ENCODE assay signal across 22 mouse cellular contexts in genomic region chr3:134223956-134224355, GRCm38 (mm10). TPM values are rescaled to one million over a fixed set of nuclear protein-coding genes. Genes with fewer than 3 reads are reported as not detected.
DNase-seq lines count a peak whose midpoint lies in the region; ATAC-seq and TF ChIP-seq lines count a peak whose summit lies in the region.
"Had no signal": no experiment of that assay in that cellular context is flagged by ENCODE, and none has a peak within 500 bp of the region (broad histone marks: within the 10 kb centered on the region; RNA-seq: fewer than 3 reads in every experiment).

No protein-coding gene starts in this region.

- no peak for TF ChIP-seq CTCF in brain, embryonic 14.5 days (IDR thresholded peaks at IDR 0.05; ENCODE audit: borderline replicate concordance, extremely low read depth, insufficient read depth, insufficient read length)

- no peak overlapping the region for H3K4me3 ChIP-seq in forebrain, embryonic 13.5 days
- no peak overlapping the region for H3K4me3 ChIP-seq in forebrain, embryonic 11.5 days (ENCODE audit: low read depth, low read length)
- H3K4me3 ChIP-seq in forebrain, embryonic 15.5 days, result no peak overlapping the region
- H3K4me3 ChIP-seq in forebrain, embryonic 10.5 days, result no peak overlapping the region
- H3K4me3 ChIP-seq in forebrain, embryonic 16.5 days (replicated peaks; ENCODE audit: low read length), result no peak overlapping the region
- H3K4me3 ChIP-seq: embryonic facial prominence, embryonic 12.5 days; embryonic facial prominence, embryonic 15.5 days; erythroblast, embryonic 14.5 days; gastrocnemius, adult 2 months had no signal

- no peaks in the 10 kb centered on the region for H3K27me3 ChIP-seq in forebrain, embryonic 13.5 days
- no peaks in the 10 kb centered on the region for H3K27me3 ChIP-seq in forebrain, embryonic 11.5 days (ENCODE audit: control insufficient read depth, insufficient read depth, low read length)
- no peaks in the 10 kb centered on the region for H3K27me3 ChIP-seq in forebrain, embryonic 15.5 days
- no peaks in the 10 kb centered on the region for H3K27me3 ChIP-seq in forebrain, embryonic 10.5 days (ENCODE audit: poor library complexity, severe bottlenecking)
- H3K27me3 ChIP-seq in forebrain, embryonic 16.5 days (replicated peaks; ENCODE audit: control insufficient read depth, insufficient read depth, low read length), result no peaks in the 10 kb centered on the region
- H3K27me3 ChIP-seq: embryonic facial prominence, embryonic 12.5 days; embryonic facial prominence, embryonic 15.5 days had no signal

- H3K4me1 ChIP-seq in forebrain, embryonic 13.5 days, result no peaks in the 10 kb centered on the region
- no peaks in the 10 kb centered on the region for H3K4me1 ChIP-seq in forebrain, embryonic 11.5 days (replicated peaks; ENCODE audit: control insufficient read depth, insufficient read depth, low read length)
- H3K4me1 ChIP-seq in forebrain, embryonic 15.5 days, result no peaks in the 10 kb centered on the region
- no peaks in the 10 kb centered on the region for H3K4me1 ChIP-seq in forebrain, embryonic 10.5 days
- no peaks in the 10 kb centered on the region for H3K4me1 ChIP-seq in forebrain, embryonic 16.5 days (replicated peaks; ENCODE audit: control insufficient read depth, insufficient read depth, low read length)
- H3K4me1 ChIP-seq: embryonic facial prominence, embryonic 12.5 days; embryonic facial prominence, embryonic 15.5 days had no signal

- H3K27ac ChIP-seq in forebrain, embryonic 13.5 days, result no peak overlapping the region
- no peak overlapping the region for H3K27ac ChIP-seq in forebrain, embryonic 11.5 days (ENCODE audit: low read depth, low read length)
- H3K27ac ChIP-seq in forebrain, embryonic 15.5 days (replicated peaks), result no peak overlapping the region
- no peak overlapping the region for H3K27ac ChIP-seq in forebrain, embryonic 10.5 days
- no peak overlapping the region for H3K27ac ChIP-seq in forebrain, embryonic 16.5 days (ENCODE audit: low read length)
- H3K27ac ChIP-seq: embryonic facial prominence, embryonic 12.5 days; embryonic facial prominence, embryonic 15.5 days; gastrocnemius, adult 2 months had no signal

- ATAC-seq in forebrain, embryonic 13.5 days, result peak; percentile 48; the same call in 1 of the 2 replicates
- ATAC-seq in forebrain, embryonic 11.5 days (replicated peaks; ENCODE audit: low FRiP score), result no peak
- ATAC-seq in forebrain, embryonic 15.5 days (replicated peaks), result peak; percentile 79
- ATAC-seq in forebrain, embryonic 16.5 days, result peak; percentile 84

- H3K9me3 ChIP-seq in forebrain, embryonic 13.5 days (replicated peaks), result no peaks in the 10 kb centered on the region
- H3K9me3 ChIP-seq in forebrain, embryonic 11.5 days (ENCODE audit: control insufficient read depth, low read length), result no peaks in the 10 kb centered on the region
- no peaks in the 10 kb centered on the region for H3K9me3 ChIP-seq in forebrain, embryonic 15.5 days
- H3K9me3 ChIP-seq in forebrain, embryonic 10.5 days, result no peaks in the 10 kb centered on the region
- H3K9me3 ChIP-seq in forebrain, embryonic 16.5 days (ENCODE audit: control insufficient read depth, low read length), result no peaks in the 10 kb centered on the region
- H3K9me3 ChIP-seq: embryonic facial prominence, embryonic 12.5 days; embryonic facial prominence, embryonic 15.5 days had no signal

- no peak for DNase-seq in forebrain, embryonic 11.5 days (ENCODE audit: low spot score)
- DNase-seq in forebrain, embryonic 10.5 days (ENCODE audit: extremely low spot score, low spot score), result no peak
- DNase-seq in brain, embryonic 14.5 days (ENCODE audit: low read depth), result peak; percentile 58
- no peak for DNase-seq in thymus, postnatal 4 days
- no peak for DNase-seq in yolk sac, embryonic 10.5 days (ENCODE audit: low spot score)
- DNase-seq: adrenal gland, adult 8-10 months; adrenal gland, postnatal 14 days; adrenal gland, postnatal 36 days; cerebellum, adult 11 months; cerebellum, adult 18-20 months; cerebellum, adult 8-10 months; cerebellum, adult 9-11 months; cerebellum, postnatal 14 days; cerebellum, postnatal 36 days; embryo, embryonic 11 days; gastrocnemius, adult 2 months had no signal

- 79% methylated on average over 7 of the region's 7 CpGs for WGBS in forebrain, embryonic 13.5 days
- WGBS in forebrain, embryonic 11.5 days, result 94% methylated on average over 7 of the region's 7 CpGs
- 58% methylated on average over 7 of the region's 7 CpGs for WGBS in forebrain, embryonic 15.5 days
- 90% methylated on average over 7 of the region's 7 CpGs for WGBS in forebrain, embryonic 10.5 days
- 53% methylated on average over 7 of the region's 7 CpGs for WGBS in forebrain, embryonic 16.5 days

- TF ChIP-seq POLR2A in brain, embryonic 14.5 days (IDR thresholded peaks at IDR 0.05; ENCODE audit: borderline replicate concordance, extremely low read depth, insufficient read depth, insufficient read length, poor library complexity, severe bottlenecking), result no peak

- H3K9ac ChIP-seq in forebrain, embryonic 13.5 days, result no peak overlapping the region
- H3K9ac ChIP-seq in forebrain, embryonic 11.5 days (ENCODE audit: low read length), result no peak overlapping the region
- no peak overlapping the region for H3K9ac ChIP-seq in forebrain, embryonic 15.5 days (replicated peaks)
- no peak overlapping the region for H3K9ac ChIP-seq in forebrain, embryonic 16.5 days (replicated peaks; ENCODE audit: low read depth, low read length)
- H3K9ac ChIP-seq: embryonic facial prominence, embryonic 12.5 days; embryonic facial prominence, embryonic 15.5 days had no signal

- H3K36me3 ChIP-seq in forebrain, embryonic 13.5 days (ENCODE audit: poor library complexity, severe bottlenecking), result no peaks in the 10 kb centered on the region
- no peaks in the 10 kb centered on the region for H3K36me3 ChIP-seq in forebrain, embryonic 11.5 days (ENCODE audit: control insufficient read depth, insufficient read depth, low read length)
- no peaks in the 10 kb centered on the region for H3K36me3 ChIP-seq in forebrain, embryonic 15.5 days
- no peaks in the 10 kb centered on the region for H3K36me3 ChIP-seq in forebrain, embryonic 10.5 days (replicated peaks)
- no peaks in the 10 kb centered on the region for H3K36me3 ChIP-seq in forebrain, embryonic 16.5 days (ENCODE audit: control insufficient read depth, insufficient read depth)
- H3K36me3 ChIP-seq: embryonic facial prominence, embryonic 12.5 days; embryonic facial prominence, embryonic 15.5 days had no signal

- no peak overlapping the region for H3K4me2 ChIP-seq in forebrain, embryonic 13.5 days
- H3K4me2 ChIP-seq in forebrain, embryonic 11.5 days (ENCODE audit: low read depth, low read length, severe bottlenecking), result no peak overlapping the region
- no peak overlapping the region for H3K4me2 ChIP-seq in forebrain, embryonic 15.5 days (replicated peaks)
- H3K4me2 ChIP-seq in forebrain, embryonic 16.5 days (ENCODE audit: low read length), result no peak overlapping the region
- H3K4me2 ChIP-seq: embryonic facial prominence, embryonic 12.5 days; embryonic facial prominence, embryonic 15.5 days had no signal

RNA-seq across cellular contexts. Expression of gene Cxxc4, which starts 12.3 kb away (rescaled TPM):
- polyA plus RNA-seq in forebrain, embryonic 13.5 days (2015; fragmentation: Nextera tagmentation; extraction: Ambion mirVana), result 21.1 TPM in 2 replicates
- polyA plus RNA-seq in forebrain, embryonic 11.5 days (2014; fragmentation: Nextera tagmentation; extraction: Ambion mirVana), result 24.8 and 26.4 TPM in 2 replicates
- 16.1 and 17.1 TPM in 2 replicates for polyA plus RNA-seq in forebrain, embryonic 15.5 days (2015; fragmentation: Nextera tagmentation; extraction: Ambion mirVana)
- polyA plus RNA-seq in forebrain, embryonic 10.5 days (2016; fragmentation: Nextera tagmentation; extraction: Ambion mirVana), result 12.0 and 13.2 TPM in 2 replicates
- 30.5 and 42.3 TPM in 2 replicates for polyA plus RNA-seq in brain, embryonic 14.5 days (2012; rRNA removed)
- polyA plus RNA-seq in forebrain, embryonic 16.5 days (2015; fragmentation: Nextera tagmentation; extraction: Ambion mirVana), result 12.3 and 15.3 TPM in 2 replicates
